Mouse (Mus musculus) heart, embryonic 11.5 days (tissue): ENCODE measurements around the gene Rad51b. TPM values are rescaled to one million over a fixed set of nuclear protein-coding genes. Genes with fewer than 3 reads are reported as not detected.

Experiments used
- ATAC-seq: fragments of 200-750 bp; cut with Nextera tagmentation; replicated peaks from 2 replicates; pipeline ENCODE4 v1.8.0; 2017; ENCODE audit warnings: moderate library complexity; ENCODE audit not compliant: insufficient number of reproducible peaks, low FRiP score, low TSS enrichment
- H3K27ac ChIP-seq: fragments of 300-500 bp; sonication (generic); 2 replicates; pipeline ENCODE4 v1.5.1; 2014; ENCODE audit warnings: mild to moderate bottlenecking, low read depth, low read length
- H3K27me3 ChIP-seq: fragments of 300-500 bp; sonication (generic); 2 replicates; pipeline ENCODE4 v1.6.1; 2014; ENCODE audit warnings: mild to moderate bottlenecking, low read length, mixed read lengths; ENCODE audit not compliant: control insufficient read depth, insufficient read depth
- H3K36me3 ChIP-seq: fragments of 300-500 bp; sonication (generic); 2 replicates; pipeline ENCODE4 v1.6.1; 2014; ENCODE audit warnings: mild to moderate bottlenecking, low read length, moderate library complexity, mixed read lengths; ENCODE audit not compliant: control insufficient read depth, insufficient read depth
- H3K4me1 ChIP-seq: fragments of 300-500 bp; sonication (generic); 2 replicates; pipeline ENCODE4 v1.6.1; 2014; ENCODE audit warnings: low read length; ENCODE audit not compliant: control insufficient read depth, insufficient read depth
- H3K4me2 ChIP-seq: fragments of 300-500 bp; sonication (generic); 2 replicates; pipeline ENCODE4 v1.6.1; 2014; ENCODE audit warnings: mild to moderate bottlenecking, moderate library complexity
- H3K4me3 ChIP-seq: fragments of 300-500 bp; sonication (generic); 2 replicates; pipeline ENCODE4 v1.5.1; 2014; ENCODE audit warnings: low read depth, low read length
- H3K9ac ChIP-seq: fragments of 300-500 bp; sonication (generic); 2 replicates; pipeline ENCODE4 v1.6.1; 2014; ENCODE audit warnings: mild to moderate bottlenecking, low read depth, low read length, moderate library complexity
- H3K9me3 ChIP-seq: fragments of 300-500 bp; sonication (generic); replicated peaks from 2 replicates; pipeline ENCODE4 v1.6.1; 2016; ENCODE audit warnings: low read length; ENCODE audit not compliant: control insufficient read depth
- WGBS: fragments of 180-500 bp; shearing (Covaris S2); extraction: QIAGEN DNeasy Blood & Tissue Kit; methylation state at CpG from one replicate; pipeline ENCODE4 v1.1.7; 2014; ENCODE audit not compliant: insufficient replicate concordance; 5-methylcytosine and 5-hydroxymethylcytosine counted together
- polyA plus RNA-seq: library from polyadenylated mRNA; unstranded; fragments of >200 nt; fragmentation: Nextera tagmentation; extraction: Ambion mirVana; gene quantifications from 2 replicates; pipeline ENCODE4 v1.2.1, GENCODE M21; 2014

Gene Rad51b
- polyA plus RNA-seq, 1 experiment from 2014 or later = 6.4 TPM

DNA sequence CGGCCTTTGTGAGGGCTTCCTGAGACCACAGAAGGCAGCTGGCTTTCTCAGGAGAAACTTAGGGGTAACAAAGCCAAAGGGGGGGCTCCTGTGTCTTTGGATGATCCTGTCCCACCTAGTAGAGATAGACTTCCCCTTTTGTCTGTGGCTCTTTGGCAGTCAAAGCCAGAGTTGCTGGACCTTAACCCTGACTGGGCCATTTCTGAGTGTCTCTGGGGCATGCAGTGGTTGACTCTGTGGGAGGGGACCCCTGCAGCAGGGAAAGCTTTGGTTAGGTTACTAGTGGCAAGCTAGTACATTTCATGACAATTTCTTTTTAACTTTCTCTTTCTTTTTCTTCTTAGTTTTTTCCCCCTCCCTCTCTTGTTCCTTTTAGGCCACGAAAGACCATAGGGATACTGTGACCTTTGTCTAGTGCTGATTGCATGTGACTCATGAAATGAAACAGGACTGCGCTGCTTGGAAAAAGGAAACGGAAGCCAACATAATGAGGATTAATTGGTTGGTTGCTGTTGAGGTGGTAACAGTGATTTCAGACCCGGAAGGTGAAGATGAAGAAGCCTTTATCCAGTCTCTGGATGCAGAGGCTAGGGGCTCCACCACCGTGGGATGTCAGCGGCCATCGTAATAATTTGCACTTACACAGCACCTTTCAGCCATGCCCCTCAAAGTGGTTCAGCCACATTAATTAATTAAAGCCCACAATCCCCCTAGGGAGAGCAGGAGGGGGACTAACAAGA is 516.7 kb downstream of the Rad51b start:
- H3K27ac ChIP-seq = no peak overlapping the region

DNA sequence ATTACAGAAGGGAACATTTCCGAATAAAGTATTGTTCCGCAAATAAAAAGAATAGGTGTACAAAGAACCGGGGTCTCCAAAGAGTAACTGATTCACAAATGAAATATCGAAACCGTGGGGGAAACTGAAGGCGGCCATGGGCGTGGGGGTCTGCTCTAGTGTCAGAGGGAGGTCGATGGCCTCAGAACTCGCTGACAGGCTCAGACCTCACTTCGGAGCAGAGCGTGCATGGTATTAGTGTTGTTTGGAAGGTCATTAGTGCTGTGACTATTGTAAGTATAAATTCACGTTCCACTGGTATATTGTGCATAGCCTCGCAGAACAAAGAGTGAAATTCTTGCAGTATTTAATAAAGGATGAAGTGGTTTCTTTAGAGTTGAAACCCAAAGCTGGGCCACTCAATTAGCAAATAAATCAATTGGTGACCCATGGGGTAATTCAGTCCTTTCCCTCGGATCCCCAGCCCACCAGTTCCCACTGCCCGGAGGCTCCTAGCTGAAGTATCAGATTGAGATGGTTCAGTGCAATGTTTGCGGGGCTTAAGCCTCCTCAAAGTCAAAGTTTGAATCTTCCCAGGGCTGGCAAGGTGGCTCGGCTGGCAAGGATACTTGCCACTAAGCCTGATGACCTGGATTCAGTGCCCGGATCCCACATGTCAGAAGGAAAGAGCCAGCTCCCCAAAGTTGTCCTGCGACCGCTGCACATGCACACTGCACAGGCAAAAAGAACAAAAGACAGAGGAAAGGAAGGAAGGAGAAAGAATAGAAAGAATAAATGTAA is 517.4 kb downstream of the Rad51b start:
- 81% methylated on average over 20 of the region's 20 CpGs for WGBS
- Histone ChIP-seq H3K27ac (no peak overlapping the region), H3K4me2 (no peak overlapping the region)

More for the DNA sequence above, 516.7 kb downstream of the Rad51b start:
- H3K4me3 ChIP-seq = no peak overlapping the region
- peaks cover 6% of the 10 kb centered on the region; the same call in 1 of the 2 replicates for H3K4me1 ChIP-seq
- WGBS = 64% methylated on average over 8 of the region's 8 CpGs
- no peaks in the 10 kb centered on the region for H3K27me3 ChIP-seq
- ATAC-seq = no peak
- H3K36me3 ChIP-seq = no peaks in the 10 kb centered on the region
- no peak overlapping the region for H3K9ac ChIP-seq
- no peak overlapping the region for H3K4me2 ChIP-seq
- no peaks in the 10 kb centered on the region for H3K9me3 ChIP-seq

DNA sequence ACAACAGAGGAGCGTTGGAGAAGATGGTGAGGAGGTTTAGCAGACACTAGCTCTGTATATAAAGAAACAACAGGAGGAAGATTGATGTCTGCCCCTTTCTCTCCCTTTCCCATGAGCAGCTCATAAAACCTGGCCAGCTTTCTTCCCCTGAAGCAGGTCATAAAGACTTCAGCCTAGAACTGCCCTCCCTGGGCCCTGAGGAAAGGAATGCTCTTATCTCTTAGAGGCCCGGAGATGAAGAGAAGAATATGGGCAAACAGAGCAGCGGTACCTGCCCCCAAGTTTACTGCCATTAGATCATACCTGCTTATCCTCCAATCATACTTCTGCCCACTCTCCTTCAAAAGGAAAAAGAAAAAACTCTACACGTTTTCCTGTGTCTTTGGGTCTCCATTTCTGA is 519.2 kb downstream of the Rad51b start:
- Histone ChIP-seq H3K9me3 (no peaks in the 10 kb centered on the region), H3K36me3 (no peaks in the 10 kb centered on the region), H3K4me2 (no peak overlapping the region), H3K27me3 (no peaks in the 10 kb centered on the region), H3K27ac (no peak overlapping the region), H3K4me3 (no peak overlapping the region), H3K4me1 (peaks cover 6% of the 10 kb centered on the region; the same call in 1 of the 2 replicates), H3K9ac (no peak overlapping the region)
- WGBS = 37% methylated on average over 4 of the region's 4 CpGs
- ATAC-seq = no peak

More for the DNA sequence above, 517.4 kb downstream of the Rad51b start:
- no peak overlapping the region for H3K9ac ChIP-seq
- H3K4me1 ChIP-seq = peaks cover 6% of the 10 kb centered on the region; the same call in 1 of the 2 replicates
- no peak overlapping the region for H3K4me3 ChIP-seq
- no peak for ATAC-seq
- H3K27me3 ChIP-seq = no peaks in the 10 kb centered on the region
- no peaks in the 10 kb centered on the region for H3K9me3 ChIP-seq
- no peaks in the 10 kb centered on the region for H3K36me3 ChIP-seq

DNA sequence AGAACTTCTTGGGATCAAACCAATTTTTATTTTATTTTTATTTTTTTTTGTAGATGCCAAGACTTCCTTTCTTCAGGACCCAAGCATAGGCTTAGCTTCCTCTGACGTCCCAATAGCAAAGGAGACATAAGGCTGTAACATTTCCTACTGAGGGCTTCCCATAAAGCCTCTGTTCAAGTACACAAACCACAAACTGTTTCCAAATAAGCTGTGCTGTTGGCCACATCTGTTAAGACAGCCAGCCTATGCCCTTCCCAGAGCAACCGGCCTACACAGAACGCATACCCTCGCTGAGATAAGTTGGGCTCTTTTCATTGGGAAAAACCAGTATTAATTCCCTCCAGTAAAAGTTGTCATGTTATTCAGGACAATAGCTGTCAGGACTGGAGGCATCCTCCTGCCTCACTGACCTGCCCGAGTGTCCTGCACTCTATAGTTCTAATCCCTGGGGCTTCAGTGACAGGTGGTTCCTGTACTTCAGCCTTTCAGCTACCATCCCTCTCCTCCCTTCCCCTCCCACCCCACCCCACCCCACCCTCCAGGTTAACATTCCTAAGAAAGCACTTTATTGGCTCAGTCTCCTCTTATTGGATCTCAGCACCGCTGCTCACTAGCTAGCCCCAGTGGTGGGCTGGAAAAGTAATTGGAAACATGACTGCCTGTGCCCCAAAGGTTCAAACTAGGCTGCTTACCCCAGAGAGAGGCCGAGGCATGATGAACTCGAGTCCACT is 523.3 kb downstream of the Rad51b start:
- H3K36me3 ChIP-seq = no peaks in the 10 kb centered on the region
- 73% methylated on average over 8 of the region's 8 CpGs for WGBS
- H3K4me3 ChIP-seq = no peak overlapping the region
- peaks cover 8% of the 10 kb centered on the region for H3K4me1 ChIP-seq
- no peak overlapping the region for H3K27ac ChIP-seq
- ATAC-seq = no peak
- H3K27me3 ChIP-seq = no peaks in the 10 kb centered on the region
- H3K9me3 ChIP-seq = no peaks in the 10 kb centered on the region
- H3K4me2 ChIP-seq = no peak overlapping the region
- no peak overlapping the region for H3K9ac ChIP-seq

DNA sequence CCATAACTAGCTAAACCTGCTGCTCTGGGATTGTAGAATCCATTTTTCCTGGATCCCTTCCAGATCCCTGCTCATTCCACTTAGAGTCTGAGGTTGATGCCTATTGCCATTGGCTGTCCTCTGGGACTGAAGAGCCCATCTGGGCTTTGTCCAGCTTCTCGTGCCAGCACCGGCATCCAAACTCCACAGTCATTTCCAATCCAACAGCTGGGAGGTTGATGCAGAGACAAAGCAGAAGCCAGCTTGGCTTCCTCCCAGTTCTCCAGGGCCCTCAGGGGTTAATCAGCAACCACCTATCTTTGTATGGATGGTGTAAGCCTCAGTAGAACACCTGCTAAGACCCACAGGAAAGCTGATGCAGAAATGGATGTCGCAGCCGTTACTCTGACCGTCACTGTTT is 524.8 kb downstream of the Rad51b start:
- no peak overlapping the region for H3K27ac ChIP-seq
- no peak for ATAC-seq
- no peak overlapping the region for H3K9ac ChIP-seq
- WGBS = 76% methylated on average over 5 of the region's 5 CpGs
- H3K27me3 ChIP-seq = no peaks in the 10 kb centered on the region
- H3K9me3 ChIP-seq = no peaks in the 10 kb centered on the region
- H3K4me2 ChIP-seq = no peak overlapping the region
- no peak overlapping the region for H3K4me3 ChIP-seq
- no peaks in the 10 kb centered on the region for H3K36me3 ChIP-seq
- peaks cover 6% of the 10 kb centered on the region for H3K4me1 ChIP-seq

DNA sequence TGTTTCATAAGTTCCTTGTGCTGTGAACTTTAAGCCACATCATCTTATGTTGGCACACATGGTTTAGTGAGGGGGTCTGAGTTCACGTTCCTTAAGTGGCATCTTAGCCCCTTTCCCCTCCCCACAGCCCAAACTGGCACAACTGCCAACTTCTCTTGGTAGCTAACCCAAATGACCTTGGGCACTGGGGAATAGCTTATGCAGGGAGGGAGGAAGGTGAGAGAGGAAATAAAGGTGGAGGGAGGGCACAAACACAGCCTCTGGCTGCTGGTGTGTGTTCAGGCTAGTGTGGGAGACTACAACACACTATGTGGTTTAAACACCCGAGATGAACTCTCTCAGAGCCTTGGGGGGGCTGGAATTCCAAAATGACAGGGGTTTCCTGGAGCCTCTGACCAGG is 525.3 kb downstream of the Rad51b start:
- peaks cover 11% of the 10 kb centered on the region for H3K4me1 ChIP-seq
- no peak overlapping the region for H3K4me3 ChIP-seq
- WGBS = 65% methylated on average over 2 of the region's 2 CpGs
- no peak overlapping the region for H3K4me2 ChIP-seq
- H3K27ac ChIP-seq = no peak overlapping the region
- H3K9me3 ChIP-seq = no peaks in the 10 kb centered on the region
- H3K27me3 ChIP-seq = no peaks in the 10 kb centered on the region
- no peak overlapping the region for H3K9ac ChIP-seq
- ATAC-seq = no peak
- no peaks in the 10 kb centered on the region for H3K36me3 ChIP-seq

DNA sequence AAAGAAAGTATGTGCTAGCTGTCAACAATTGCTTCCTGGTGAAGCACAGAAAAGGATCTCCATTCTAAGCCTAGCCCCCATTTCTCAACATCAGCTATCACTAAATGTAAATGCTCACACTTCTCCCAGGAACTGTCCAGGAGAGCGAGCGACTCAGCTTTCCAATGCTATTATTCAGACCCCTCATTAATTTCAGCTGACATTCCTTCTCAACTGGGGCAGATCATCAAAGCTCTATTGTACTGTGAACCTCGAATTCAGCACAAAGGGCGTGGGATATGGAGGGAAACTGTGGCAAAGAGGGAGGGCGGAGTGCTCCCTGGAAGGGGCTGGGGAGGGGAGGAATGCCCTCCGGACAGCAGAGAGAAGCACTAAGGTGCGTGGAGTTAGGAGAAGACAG is 528.8 kb downstream of the Rad51b start:
- Histone ChIP-seq H3K9ac (no peak overlapping the region), H3K27ac (no peak overlapping the region), H3K27me3 (no peaks in the 10 kb centered on the region), H3K36me3 (no peaks in the 10 kb centered on the region), H3K9me3 (no peaks in the 10 kb centered on the region), H3K4me2 (no peak overlapping the region), H3K4me3 (no peak overlapping the region), H3K4me1 (peaks cover 18% of the 10 kb centered on the region)
- ATAC-seq = no peak
- 60% methylated on average over 7 of the region's 7 CpGs for WGBS

DNA sequence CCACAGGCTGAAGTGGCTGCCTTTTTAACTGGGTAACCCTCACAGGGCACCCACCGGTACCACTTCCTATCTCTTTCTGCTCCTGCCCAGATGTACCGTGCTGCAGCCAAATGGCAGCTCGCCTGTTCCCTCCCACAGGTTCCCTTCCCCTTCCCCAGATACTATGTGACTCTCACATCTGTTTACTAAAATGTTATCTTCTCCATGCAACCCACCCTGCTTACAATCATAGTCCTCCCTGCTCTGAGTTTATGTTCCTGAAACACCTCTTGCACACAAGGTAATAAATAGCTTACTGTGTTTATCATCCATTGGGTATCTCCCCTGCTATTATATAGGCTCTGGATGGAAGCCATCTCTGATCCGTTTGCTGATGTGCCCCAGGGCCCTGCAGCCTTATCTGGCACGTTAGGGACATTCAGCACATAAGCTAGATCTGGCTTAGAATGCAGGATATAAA is 530.2 kb downstream of the Rad51b start:
- ATAC-seq = no peak
- Histone ChIP-seq H3K4me1 (peaks cover 16% of the 10 kb centered on the region), H3K27me3 (no peaks in the 10 kb centered on the region), H3K36me3 (no peaks in the 10 kb centered on the region), H3K27ac (peak overlapping the region; percentile 63), H3K9me3 (no peaks in the 10 kb centered on the region), H3K4me3 (no peak overlapping the region), H3K4me2 (no peak overlapping the region), H3K9ac (no peak overlapping the region)
- 31% methylated on average over 5 of the region's 5 CpGs for WGBS
